Mouse (Mus musculus): Measurements from ENCODE around the gene Asxl2. TPM values are rescaled to one million over a fixed set of nuclear protein-coding genes. Genes with fewer than 3 reads are reported as not detected.

Gene Asxl2
- polyA plus RNA-seq (2017; shearing (Covaris generic)): 10 to 100 TPM; 56.3 to 75.2 TPM

DNA sequence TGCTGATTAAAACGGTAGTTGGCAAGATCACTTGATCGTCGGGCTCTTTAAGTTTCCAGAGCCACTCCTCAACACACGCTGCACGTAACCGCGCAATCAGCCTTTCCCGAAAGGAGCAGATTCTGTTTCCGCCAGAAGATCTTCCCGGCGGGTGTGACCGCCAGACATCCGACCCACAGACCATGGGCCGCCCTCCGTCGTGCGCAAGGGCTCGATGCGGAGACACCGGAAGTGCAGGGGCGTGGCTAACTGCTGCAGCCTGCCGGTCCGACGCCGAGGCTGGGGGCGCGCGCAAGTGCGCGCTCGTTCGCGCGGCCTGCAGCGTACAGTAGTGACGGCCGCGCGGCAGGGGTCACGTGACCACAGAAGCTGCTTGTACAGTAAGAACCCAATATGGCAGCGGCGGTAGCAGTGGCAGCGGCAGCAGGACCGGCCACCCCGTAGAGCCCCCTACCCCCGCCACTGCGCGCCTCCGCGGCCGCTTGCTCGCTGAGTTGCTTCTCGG lies at the start of gene Asxl2:
Asxl2 (plus strand) TSS at position 328 of the 505 bp plus-strand sequence.

Other genes with a start within 250 kb of the Asxl2 start
- 100 to 1,000 TPM; 168 to 169 TPM for gene Rab10, start 116.9 kb upstream of the Asxl2 start, polyA plus RNA-seq (2017; shearing (Covaris generic))
- gene Kif3c, start 61.7 kb upstream of the Asxl2 start, polyA plus RNA-seq (2017; shearing (Covaris generic)): 1 to 10 TPM; 7.6 to 8.2 TPM
- 100 to 1,000 TPM in 1 of 2 experiments, 10 to 100 TPM in 1; 76.1 to 118 TPM for gene Dtnb, start 145.5 kb downstream of the Asxl2 start, polyA plus RNA-seq (2017; shearing (Covaris generic))

Data from inflammation-experienced regulatory T-cells (primary cell).